Mouse (Mus musculus): ENCODE measurements around the gene Asphd1.

Asphd1 gene

DNA sequence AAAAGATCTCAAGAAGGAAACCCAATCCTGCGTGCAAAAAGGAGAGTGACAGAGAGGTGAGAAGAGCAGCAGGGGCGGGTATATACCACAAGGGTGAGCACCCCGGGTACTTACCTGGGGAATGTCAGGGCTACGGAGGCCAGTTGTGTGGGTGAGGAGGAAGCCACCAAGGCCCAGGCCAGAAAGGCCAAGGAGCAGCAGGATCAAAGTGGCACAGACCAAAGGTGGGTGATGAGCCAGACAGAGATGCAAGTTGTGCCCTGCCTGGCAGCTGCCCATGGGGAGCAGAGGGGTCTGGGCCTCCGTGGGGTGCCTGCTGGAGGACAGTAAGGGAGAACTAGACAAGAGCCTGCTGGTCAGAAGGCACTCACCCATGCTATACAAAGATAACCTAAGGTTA is 52.5 kb downstream of the Asphd1 start:
- DNase-seq (ENCODE audit: low spot score), result no peak

Data from ovary, postnatal 36 days (tissue).